Mouse (Mus musculus): Measurements from ENCODE around the gene Cfap52. TPM values are rescaled to one million over a fixed set of nuclear protein-coding genes. Genes with fewer than 3 reads are reported as not detected.

Cfap52 gene
- polyA plus RNA-seq, 1 experiment from 2014 or later: not detected

GRCm38 (mm10) chr11:67964110-67964509, 1.3 kb downstream of the Cfap52 start:
- 74% methylated on average over 6 of the region's 6 CpGs for WGBS
- Histone ChIP-seq H3K27ac (replicated peaks; ENCODE audit: low read depth, low read length) (no peak overlapping the region), H3K4me1 (ENCODE audit: control insufficient read depth, insufficient read depth, low read length) (no peaks in the 10 kb centered on the region), H3K4me3 (ENCODE audit: low read depth, low read length) (no peak overlapping the region), H3K9ac (replicated peaks; ENCODE audit: low read length) (no peak overlapping the region), H3K9me3 (replicated peaks; ENCODE audit: control insufficient read depth, low read length) (no peaks in the 10 kb centered on the region), H3K4me2 (ENCODE audit: low read depth, low read length) (no peak overlapping the region), H3K27me3 (ENCODE audit: control insufficient read depth, insufficient read depth, low read length) (no peaks in the 10 kb centered on the region), H3K36me3 (replicated peaks; ENCODE audit: control insufficient read depth, insufficient read depth, low read depth, low read length) (no peaks in the 10 kb centered on the region)
- ATAC-seq (replicated peaks; ENCODE audit: insufficient number of reproducible peaks, low FRiP score, low TSS enrichment, low read depth) (no peak), DNase-seq (ENCODE audit: low spot score) (peak; percentile 9)

GRCm38 (mm10) chr11:67954413-67954812, 11.0 kb downstream of the Cfap52 start:
- no peaks in the 10 kb centered on the region for H3K36me3 ChIP-seq (replicated peaks; ENCODE audit: control insufficient read depth, insufficient read depth, low read depth, low read length)
- DNase-seq (ENCODE audit: low spot score): no peak
- 89% methylated on average over 6 of the region's 6 CpGs for whole genome bisulfite sequencing

GRCm38 (mm10) chr11:67953604-67954003, 11.8 kb downstream of the Cfap52 start:
- Histone ChIP-seq H3K36me3 (replicated peaks; ENCODE audit: control insufficient read depth, insufficient read depth, low read depth, low read length) (no peaks in the 10 kb centered on the region), H3K4me3 (ENCODE audit: low read depth, low read length) (no peak overlapping the region), H3K27me3 (ENCODE audit: control insufficient read depth, insufficient read depth, low read length) (no peaks in the 10 kb centered on the region), H3K27ac (replicated peaks; ENCODE audit: low read depth, low read length) (no peak overlapping the region), H3K9me3 (replicated peaks; ENCODE audit: control insufficient read depth, low read length) (no peaks in the 10 kb centered on the region), H3K9ac (replicated peaks; ENCODE audit: low read length) (no peak overlapping the region), H3K4me1 (ENCODE audit: control insufficient read depth, insufficient read depth, low read length) (no peaks in the 10 kb centered on the region), H3K4me2 (ENCODE audit: low read depth, low read length) (no peak overlapping the region)
- DNase-seq (ENCODE audit: low spot score) (no peak), ATAC-seq (replicated peaks; ENCODE audit: insufficient number of reproducible peaks, low FRiP score, low TSS enrichment, low read depth) (no peak)
- 83% methylated on average over 5 of the region's 5 CpGs for WGBS

More at GRCm38 (mm10) chr11:67954413-67954812, 11.0 kb downstream of the Cfap52 start:
- Histone ChIP-seq H3K9ac (replicated peaks; ENCODE audit: low read length) (no peak overlapping the region), H3K4me3 (ENCODE audit: low read depth, low read length) (no peak overlapping the region), H3K4me1 (ENCODE audit: control insufficient read depth, insufficient read depth, low read length) (no peaks in the 10 kb centered on the region), H3K27ac (replicated peaks; ENCODE audit: low read depth, low read length) (no peak overlapping the region), H3K4me2 (ENCODE audit: low read depth, low read length) (no peak overlapping the region), H3K9me3 (replicated peaks; ENCODE audit: control insufficient read depth, low read length) (no peaks in the 10 kb centered on the region), H3K27me3 (ENCODE audit: control insufficient read depth, insufficient read depth, low read length) (no peaks in the 10 kb centered on the region)
- ATAC-seq (replicated peaks; ENCODE audit: insufficient number of reproducible peaks, low FRiP score, low TSS enrichment, low read depth): no peak

GRCm38 (mm10) chr11:67949475-67949874, 16.0 kb downstream of the Cfap52 start:
- no peak overlapping the region for H3K4me2 ChIP-seq (ENCODE audit: low read depth, low read length)
- no peaks in the 10 kb centered on the region for H3K4me1 ChIP-seq (ENCODE audit: control insufficient read depth, insufficient read depth, low read length)
- no peak overlapping the region for H3K4me3 ChIP-seq (ENCODE audit: low read depth, low read length)
- H3K9ac ChIP-seq (replicated peaks; ENCODE audit: low read length): no peak overlapping the region
- no peak overlapping the region for H3K27ac ChIP-seq (replicated peaks; ENCODE audit: low read depth, low read length)
- DNase-seq (ENCODE audit: low spot score) (no peak), ATAC-seq (replicated peaks; ENCODE audit: insufficient number of reproducible peaks, low FRiP score, low TSS enrichment, low read depth) (no peak)
- no peaks in the 10 kb centered on the region for H3K36me3 ChIP-seq (replicated peaks; ENCODE audit: control insufficient read depth, insufficient read depth, low read depth, low read length)
- H3K9me3 ChIP-seq (replicated peaks; ENCODE audit: control insufficient read depth, low read length): no peaks in the 10 kb centered on the region
- no peaks in the 10 kb centered on the region for H3K27me3 ChIP-seq (ENCODE audit: control insufficient read depth, insufficient read depth, low read length)
- WGBS: 90% methylated on average over 9 of the region's 9 CpGs

GRCm38 (mm10) chr11:67948229-67948628, 17.2 kb downstream of the Cfap52 start:
- H3K4me1 ChIP-seq (ENCODE audit: control insufficient read depth, insufficient read depth, low read length): no peaks in the 10 kb centered on the region
- H3K4me3 ChIP-seq (ENCODE audit: low read depth, low read length): no peak overlapping the region
- 46% methylated on average over 3 of the region's 3 CpGs for WGBS
- H3K9ac ChIP-seq (replicated peaks; ENCODE audit: low read length): no peak overlapping the region
- ATAC-seq (replicated peaks; ENCODE audit: insufficient number of reproducible peaks, low FRiP score, low TSS enrichment, low read depth) (no peak), DNase-seq (ENCODE audit: low spot score) (no peak)
- H3K36me3 ChIP-seq (replicated peaks; ENCODE audit: control insufficient read depth, insufficient read depth, low read depth, low read length): no peaks in the 10 kb centered on the region
- H3K27me3 ChIP-seq (ENCODE audit: control insufficient read depth, insufficient read depth, low read length): no peaks in the 10 kb centered on the region
- H3K4me2 ChIP-seq (ENCODE audit: low read depth, low read length): no peak overlapping the region
- no peak overlapping the region for H3K27ac ChIP-seq (replicated peaks; ENCODE audit: low read depth, low read length)
- no peaks in the 10 kb centered on the region for H3K9me3 ChIP-seq (replicated peaks; ENCODE audit: control insufficient read depth, low read length)

GRCm38 (mm10) chr11:67932156-67932555, 33.3 kb downstream of the Cfap52 start:
- 94% methylated on average over 3 of the region's 3 CpGs for WGBS
- H3K27ac ChIP-seq (replicated peaks; ENCODE audit: low read depth, low read length): no peak overlapping the region
- ATAC-seq (replicated peaks; ENCODE audit: insufficient number of reproducible peaks, low FRiP score, low TSS enrichment, low read depth): no peak
- H3K27me3 ChIP-seq (ENCODE audit: control insufficient read depth, insufficient read depth, low read length): no peaks in the 10 kb centered on the region
- no peaks in the 10 kb centered on the region for H3K9me3 ChIP-seq (replicated peaks; ENCODE audit: control insufficient read depth, low read length)
- H3K4me2 ChIP-seq (ENCODE audit: low read depth, low read length): no peak overlapping the region
- DNase-seq (ENCODE audit: low spot score): no peak
- H3K4me3 ChIP-seq (ENCODE audit: low read depth, low read length): no peak overlapping the region
- H3K4me1 ChIP-seq (ENCODE audit: control insufficient read depth, insufficient read depth, low read length): no peaks in the 10 kb centered on the region
- no peaks in the 10 kb centered on the region for H3K36me3 ChIP-seq (replicated peaks; ENCODE audit: control insufficient read depth, insufficient read depth, low read depth, low read length)
- H3K9ac ChIP-seq (replicated peaks; ENCODE audit: low read length): no peak overlapping the region

GRCm38 (mm10) chr11:67926348-67927055, 38.9 kb downstream of the Cfap52 start:
- no peak overlapping the region for H3K27ac ChIP-seq (replicated peaks; ENCODE audit: low read depth, low read length)
- no peaks in the 10 kb centered on the region for H3K9me3 ChIP-seq (replicated peaks; ENCODE audit: control insufficient read depth, low read length)
- no peaks in the 10 kb centered on the region for H3K36me3 ChIP-seq (replicated peaks; ENCODE audit: control insufficient read depth, insufficient read depth, low read depth, low read length)
- ATAC-seq (replicated peaks; ENCODE audit: insufficient number of reproducible peaks, low FRiP score, low TSS enrichment, low read depth) (no peak), DNase-seq (ENCODE audit: low spot score) (no peak)
- no peak overlapping the region for H3K4me2 ChIP-seq (ENCODE audit: low read depth, low read length)
- 14% methylated on average over 15 of the region's 15 CpGs for WGBS
- H3K4me3 ChIP-seq (ENCODE audit: low read depth, low read length): no peak overlapping the region
- H3K27me3 ChIP-seq (ENCODE audit: control insufficient read depth, insufficient read depth, low read length): peaks cover 6% of the 10 kb centered on the region
- H3K9ac ChIP-seq (replicated peaks; ENCODE audit: low read length): no peak overlapping the region
- H3K4me1 ChIP-seq (ENCODE audit: control insufficient read depth, insufficient read depth, low read length): no peaks in the 10 kb centered on the region

GRCm38 (mm10) chr11:67925000-67925399, 40.5 kb downstream of the Cfap52 start:
- no peak for DNase-seq (ENCODE audit: low spot score)
- 88% methylated on average over 13 of the region's 13 CpGs for WGBS
- Histone ChIP-seq H3K4me2 (ENCODE audit: low read depth, low read length) (no peak overlapping the region), H3K9me3 (replicated peaks; ENCODE audit: control insufficient read depth, low read length) (no peaks in the 10 kb centered on the region), H3K27ac (replicated peaks; ENCODE audit: low read depth, low read length) (no peak overlapping the region), H3K4me3 (ENCODE audit: low read depth, low read length) (no peak overlapping the region), H3K27me3 (ENCODE audit: control insufficient read depth, insufficient read depth, low read length) (peaks cover 18% of the 10 kb centered on the region), H3K36me3 (replicated peaks; ENCODE audit: control insufficient read depth, insufficient read depth, low read depth, low read length) (no peaks in the 10 kb centered on the region), H3K9ac (replicated peaks; ENCODE audit: low read length) (no peak overlapping the region), H3K4me1 (ENCODE audit: control insufficient read depth, insufficient read depth, low read length) (no peaks in the 10 kb centered on the region; the same call in 1 of the 2 replicates)
- no peak for ATAC-seq (replicated peaks; ENCODE audit: insufficient number of reproducible peaks, low FRiP score, low TSS enrichment, low read depth)

Measured in embryonic facial prominence, embryonic 11.5 days (tissue).